Mouse (Mus musculus) spleen, adult 12 weeks (tissue): ENCODE results near the gene Dcps.

Experiments
- DNase-seq: peaks from one replicate; pipeline ENCODE4 v3.0.0; 2022; ENCODE audit warnings: low spot score

The Dcps gene

DNA sequence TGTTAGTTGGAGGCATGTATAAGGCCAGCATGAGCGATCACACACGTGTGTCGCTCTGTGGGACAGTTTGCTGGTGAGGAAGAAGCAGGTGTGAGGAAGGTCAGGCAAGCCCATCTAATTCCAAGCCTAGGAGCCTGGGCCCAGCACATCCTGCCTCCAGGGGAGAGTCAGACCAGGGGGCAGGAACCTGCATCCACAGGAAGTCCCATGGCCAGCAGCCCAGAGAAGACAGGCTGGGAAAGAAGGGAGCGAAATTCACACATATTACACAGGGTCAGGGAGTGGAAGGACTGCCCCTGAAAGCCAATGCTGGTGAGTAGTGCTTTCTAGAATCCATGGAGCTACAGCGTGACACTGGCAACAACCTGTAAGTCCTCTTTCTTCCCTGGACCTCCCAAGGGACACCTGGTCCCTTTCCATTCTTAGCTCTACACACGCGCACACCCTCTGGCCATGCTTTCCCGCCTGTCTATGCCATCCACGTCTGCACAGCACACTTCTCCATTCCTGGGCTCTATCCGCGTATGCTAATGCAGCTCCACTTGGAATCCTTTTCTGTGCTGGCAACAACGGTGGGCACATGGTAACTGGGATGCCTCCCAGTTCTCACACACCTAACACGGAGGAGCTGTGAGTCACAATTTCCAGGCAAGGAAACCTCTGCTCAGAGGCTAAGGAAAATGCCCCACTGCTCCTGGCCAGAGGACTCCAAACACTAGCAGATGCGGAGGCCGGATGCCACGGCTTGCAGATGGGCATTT is 44.0 kb downstream of the Dcps start:
- no peak for DNase-seq

GRCm38 (mm10) chr9:35128995-35129418 is 46.9 kb downstream of the Dcps start:
- DNase-seq: no peak

GRCm38 (mm10) chr9:35128564-35128963 is 47.3 kb downstream of the Dcps start:
- DNase-seq: no peak

- DNase-seq: no peak
These were observed 48.3 kb downstream of the Dcps start for GRCm38 (mm10) chr9:35127561-35127960.

GRCm38 (mm10) chr9:35127147-35127546 is 48.7 kb downstream of the Dcps start:
- DNase-seq: no peak

GRCm38 (mm10) chr9:35124678-35124955 is 51.2 kb downstream of the Dcps start:
- DNase-seq: no peak

- peak; percentile 16 for DNase-seq
These were observed 51.8 kb downstream of the Dcps start for GRCm38 (mm10) chr9:35123804-35124677.

DNA sequence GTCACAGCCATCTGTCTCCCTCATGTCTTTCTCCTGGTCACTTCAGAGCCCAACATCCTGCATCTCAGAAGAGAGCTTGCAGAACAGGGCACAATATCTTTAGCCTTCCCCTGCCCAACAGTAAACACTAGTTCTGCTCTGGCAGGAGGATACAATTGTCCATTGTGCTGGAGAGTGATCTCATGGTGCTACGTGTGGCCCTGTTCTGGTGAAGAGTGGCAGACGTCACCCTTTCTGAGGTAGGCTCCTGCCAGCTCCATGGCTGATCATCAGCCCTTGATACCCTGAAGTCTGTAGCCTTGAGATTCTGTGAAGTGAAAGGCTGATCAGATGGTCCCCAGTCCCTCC is 52.4 kb downstream of the Dcps start:
- DNase-seq: no peak

GRCm38 (mm10) chr9:35122551-35123266 is 53.2 kb downstream of the Dcps start:
- DNase-seq: peak; percentile 58

GRCm38 (mm10) chr9:35119168-35119567 is 56.7 kb downstream of the Dcps start, which contains the start of gene St3gal4:
Gene St3gal4, minus strand, starts transcription at chr9:35119268.
- no peak for DNase-seq

GRCm38 (mm10) chr9:35118563-35118962 is 57.3 kb downstream of the Dcps start:
- no peak for DNase-seq

- DNase-seq: peak; percentile 37
These were observed 58.2 kb downstream of the Dcps start for GRCm38 (mm10) chr9:35117384-35118295.

DNA sequence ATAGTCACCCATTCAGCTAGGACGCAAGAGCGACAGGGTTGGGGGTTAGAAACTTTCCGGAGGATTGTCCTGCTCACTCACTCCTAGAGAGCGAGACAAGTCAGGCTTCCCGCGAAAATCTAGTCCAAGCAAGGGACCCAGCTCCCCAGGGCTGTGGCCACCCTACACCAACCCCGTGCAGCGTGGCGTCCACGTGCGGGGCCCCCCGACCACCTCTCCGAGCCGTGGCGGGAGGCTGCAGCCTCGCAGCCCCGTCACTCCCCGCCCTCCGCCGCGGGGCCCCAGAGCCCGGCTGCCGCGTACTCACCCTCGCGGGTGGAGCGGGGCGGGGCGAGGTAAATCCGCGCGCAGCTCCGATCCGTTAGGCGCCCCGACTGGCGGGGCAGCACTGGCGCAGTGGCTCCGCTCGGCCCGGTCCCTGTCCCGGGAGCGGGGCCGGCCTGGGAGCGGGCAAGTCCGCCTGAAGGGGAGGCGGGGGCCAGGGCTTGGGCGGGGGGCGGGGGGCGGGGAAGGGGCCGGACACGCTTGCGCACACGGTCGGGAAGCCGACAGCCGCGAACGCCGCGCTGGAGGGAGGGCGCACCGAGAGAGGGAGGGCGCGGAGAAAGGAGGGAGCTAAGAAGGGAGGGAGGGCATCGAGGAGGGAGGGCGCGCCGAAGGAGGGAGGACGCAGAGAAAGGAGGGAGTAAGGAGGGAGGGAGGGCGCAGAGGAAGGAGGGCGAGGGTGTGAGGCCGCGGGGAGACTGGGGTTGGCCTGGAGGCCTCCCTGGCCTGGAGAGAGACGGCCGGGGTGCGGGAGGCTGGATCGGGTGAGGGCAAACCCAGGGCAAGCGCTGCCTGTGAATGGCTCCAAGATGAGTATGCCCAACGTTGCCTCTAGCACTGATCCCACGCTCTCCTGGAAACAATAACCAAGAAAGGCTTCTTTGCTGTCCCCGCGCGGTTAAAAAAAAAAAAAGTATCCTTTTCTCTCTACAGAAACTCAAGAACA is 59.2 kb downstream of the Dcps start:
- DNase-seq: peak; percentile 76

DNA sequence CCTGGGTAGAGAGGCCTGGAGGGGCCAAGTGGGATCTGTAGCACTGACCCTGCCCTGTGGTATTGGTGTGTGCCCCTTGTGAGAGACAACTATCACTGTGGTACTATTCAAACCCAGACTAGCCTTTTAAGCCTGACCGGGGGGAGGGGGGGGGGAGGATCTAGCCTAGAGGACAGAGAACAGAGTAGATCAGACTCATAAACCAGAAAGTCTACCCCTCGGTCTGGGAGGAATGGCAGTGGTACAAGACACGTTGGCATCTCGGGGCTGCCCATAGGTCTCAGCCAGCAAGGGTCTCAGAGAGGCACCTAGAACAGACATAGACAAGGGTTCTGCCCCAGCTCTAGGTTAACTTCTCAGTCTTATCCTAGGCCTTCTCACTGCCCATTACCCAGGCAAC is 60.1 kb downstream of the Dcps start:
- no peak for DNase-seq

DNA sequence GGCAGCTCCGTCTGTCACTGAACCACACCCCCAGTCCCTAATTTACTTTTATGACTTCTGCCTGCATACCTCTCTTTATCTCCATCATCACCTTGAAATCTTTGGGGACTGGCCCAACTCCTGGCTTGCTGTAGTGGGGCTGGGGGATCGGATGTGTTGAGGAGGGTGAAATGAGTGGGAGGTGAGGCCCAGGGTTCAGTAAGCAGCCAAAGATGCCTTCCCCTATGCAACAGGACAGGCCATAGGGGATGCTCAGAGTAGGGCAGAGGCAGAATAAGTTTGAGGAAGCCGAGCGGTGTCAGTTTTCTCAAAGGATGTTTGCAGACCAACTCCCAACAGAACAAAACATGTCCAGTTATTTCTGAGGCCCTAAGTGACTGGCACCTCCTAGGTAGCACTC is 60.6 kb downstream of the Dcps start:
- DNase-seq: no peak

GRCm38 (mm10) chr9:35114234-35114633 is 61.6 kb downstream of the Dcps start:
- no peak for DNase-seq

DNA sequence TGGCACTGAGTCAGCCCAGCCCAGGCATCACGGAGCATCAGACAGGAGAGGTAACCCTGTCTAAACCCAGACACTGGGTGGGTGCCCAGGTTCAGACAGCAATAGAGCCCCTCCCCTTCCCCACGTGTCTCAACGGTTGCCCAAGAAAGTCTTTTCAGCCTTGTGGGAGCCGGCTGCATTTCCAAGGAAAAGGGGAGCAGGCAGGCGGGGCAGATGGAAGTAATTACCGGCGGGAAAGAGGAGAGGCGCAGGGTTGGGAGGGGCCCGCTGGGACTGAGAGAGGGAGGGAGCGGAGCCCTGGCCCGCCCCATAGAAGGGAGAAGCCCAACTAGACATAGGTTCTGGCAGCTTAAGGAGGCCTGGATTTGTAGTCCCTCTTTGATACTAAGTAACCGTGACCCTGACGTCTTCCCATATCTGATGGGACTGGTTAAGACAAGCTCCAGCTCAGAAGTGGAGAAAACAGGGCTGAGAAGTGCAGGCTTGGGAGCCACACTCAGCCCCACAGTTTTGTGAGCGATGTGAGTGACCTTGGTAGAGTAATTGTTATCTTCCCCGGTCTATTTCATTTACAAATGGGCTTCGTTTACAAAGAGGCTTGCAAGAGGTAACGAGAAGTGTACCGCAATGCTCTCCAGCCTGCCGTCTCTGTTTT is 63.8 kb downstream of the Dcps start:
- DNase-seq: no peak

GRCm38 (mm10) chr9:35111446-35111845 is 64.4 kb downstream of the Dcps start:
- DNase-seq: no peak

GRCm38 (mm10) chr9:35110567-35110966 is 65.3 kb downstream of the Dcps start:
- DNase-seq: no peak

GRCm38 (mm10) chr9:35110051-35110450 is 65.8 kb downstream of the Dcps start:
- DNase-seq: no peak
